Mouse (Mus musculus): ENCODE data around the gene Edem1.
"Not testable (repeated sequence)": the region's sequence is repeated elsewhere in the genome, so short reads cannot be mapped to it uniquely, and the experiment has no call there.

The Edem1 gene

DNA sequence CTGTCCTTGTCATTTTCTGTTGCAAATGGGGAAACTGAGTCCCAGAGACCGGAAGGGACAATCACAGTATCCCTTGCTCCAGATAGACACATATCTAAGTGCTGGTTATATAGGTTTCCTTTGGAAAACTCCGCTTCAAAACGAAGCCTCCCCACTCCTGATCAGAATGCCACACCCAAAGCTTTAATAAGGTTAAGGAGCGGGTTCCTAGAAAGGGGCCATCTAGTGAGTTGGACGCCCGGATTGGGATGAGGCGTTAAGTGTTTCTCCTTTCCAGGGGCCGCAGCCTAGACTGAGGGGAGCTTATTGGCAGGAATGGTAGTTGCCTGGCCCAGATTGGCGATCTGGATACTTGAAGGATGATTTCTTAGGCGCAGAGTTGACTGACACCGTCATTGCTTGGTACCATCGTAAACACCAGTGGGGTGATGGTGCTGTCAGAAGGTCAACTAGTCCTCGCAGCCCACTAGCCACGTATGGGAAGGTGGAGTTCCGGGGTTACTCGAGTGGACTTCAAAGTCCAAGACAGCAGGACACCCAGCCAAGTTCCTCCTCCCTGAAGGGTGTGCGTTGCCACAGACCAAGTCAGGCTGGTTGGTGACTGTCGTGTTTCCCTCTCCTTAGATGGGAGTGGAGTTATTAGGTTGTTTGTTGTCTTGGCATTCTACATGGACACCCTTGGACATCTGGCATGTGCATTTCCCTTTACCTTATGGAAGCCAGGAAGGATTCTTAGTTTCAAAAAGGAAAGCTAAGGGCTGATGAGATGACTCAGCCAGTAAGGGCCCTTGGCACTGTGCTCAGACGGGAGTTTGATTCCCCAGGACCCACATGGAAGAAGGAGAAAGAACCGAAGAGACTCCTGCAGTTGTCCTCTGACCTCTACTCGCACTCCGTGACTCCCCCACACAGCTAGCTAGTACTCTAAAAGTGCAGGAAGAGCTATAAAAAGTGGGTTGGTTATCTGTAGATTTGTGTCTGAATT, 1.2 kb downstream of the Edem1 start:
- no peak for DNase-seq (ENCODE audit: low spot score in 2 of 2)

GRCm38 (mm10) chr6:108832170-108832569, 3.7 kb downstream of the Edem1 start:
- DNase-seq (ENCODE audit: low spot score in 2 of 2): peak in 1 of 2 experiments; percentile 38

DNA sequence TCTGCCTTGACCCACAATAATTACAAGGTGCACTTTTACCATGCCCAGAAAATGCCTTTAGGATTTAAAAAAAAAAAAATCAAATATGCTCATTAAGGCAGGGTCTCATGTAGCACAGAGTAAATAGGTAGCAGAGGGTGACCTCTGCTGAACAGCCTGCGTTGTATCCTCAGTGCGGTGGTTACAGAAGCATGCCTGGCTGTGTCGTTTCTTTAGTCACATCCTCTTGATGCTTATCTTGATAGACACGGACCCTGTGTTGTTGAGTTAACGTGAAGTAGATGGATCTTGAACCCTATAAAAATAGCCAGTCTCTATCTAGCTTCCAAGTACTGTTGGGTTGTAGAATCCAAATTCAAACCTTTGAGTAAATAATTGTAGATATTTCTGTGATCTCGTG, 4.5 kb downstream of the Edem1 start:
- no peak for DNase-seq (ENCODE audit: low spot score in 2 of 2)

DNA sequence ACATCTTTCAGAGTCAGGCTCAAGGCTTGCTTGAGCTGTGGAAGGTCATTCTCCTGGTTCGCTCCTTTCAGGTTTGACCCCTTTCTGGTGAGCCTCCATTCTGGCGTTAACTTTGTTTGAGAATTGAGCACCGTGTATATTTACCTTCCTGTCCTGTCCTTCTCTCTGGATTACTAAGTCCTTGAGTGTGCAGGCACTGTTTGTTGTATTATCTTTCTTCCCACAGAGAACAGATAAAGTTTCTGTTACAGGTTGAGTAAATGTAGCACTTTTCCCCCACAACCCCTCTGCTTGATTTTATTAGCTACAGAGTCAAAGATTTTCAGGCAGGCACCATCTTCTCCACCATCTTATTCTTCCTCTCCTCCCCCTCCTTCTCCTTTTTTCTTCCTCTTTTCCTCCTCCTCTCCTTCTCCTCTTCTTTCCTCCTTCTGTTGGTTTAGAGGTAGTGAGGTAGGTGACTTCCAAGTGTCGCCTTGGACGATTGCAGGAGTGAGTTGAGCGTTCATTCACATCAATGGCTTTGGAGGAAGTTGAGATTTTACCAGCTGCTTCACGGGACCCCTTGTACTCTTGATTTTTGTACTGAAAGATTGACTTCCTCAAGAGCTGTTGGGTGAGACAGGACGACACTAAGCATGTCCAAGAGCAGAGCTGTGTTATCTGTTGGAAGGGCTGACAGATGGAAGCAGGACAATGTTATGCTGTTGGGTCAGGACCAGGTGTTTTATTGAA, 5.7 kb downstream of the Edem1 start:
- DNase-seq (ENCODE audit: low spot score in 2 of 2): no peak

DNA sequence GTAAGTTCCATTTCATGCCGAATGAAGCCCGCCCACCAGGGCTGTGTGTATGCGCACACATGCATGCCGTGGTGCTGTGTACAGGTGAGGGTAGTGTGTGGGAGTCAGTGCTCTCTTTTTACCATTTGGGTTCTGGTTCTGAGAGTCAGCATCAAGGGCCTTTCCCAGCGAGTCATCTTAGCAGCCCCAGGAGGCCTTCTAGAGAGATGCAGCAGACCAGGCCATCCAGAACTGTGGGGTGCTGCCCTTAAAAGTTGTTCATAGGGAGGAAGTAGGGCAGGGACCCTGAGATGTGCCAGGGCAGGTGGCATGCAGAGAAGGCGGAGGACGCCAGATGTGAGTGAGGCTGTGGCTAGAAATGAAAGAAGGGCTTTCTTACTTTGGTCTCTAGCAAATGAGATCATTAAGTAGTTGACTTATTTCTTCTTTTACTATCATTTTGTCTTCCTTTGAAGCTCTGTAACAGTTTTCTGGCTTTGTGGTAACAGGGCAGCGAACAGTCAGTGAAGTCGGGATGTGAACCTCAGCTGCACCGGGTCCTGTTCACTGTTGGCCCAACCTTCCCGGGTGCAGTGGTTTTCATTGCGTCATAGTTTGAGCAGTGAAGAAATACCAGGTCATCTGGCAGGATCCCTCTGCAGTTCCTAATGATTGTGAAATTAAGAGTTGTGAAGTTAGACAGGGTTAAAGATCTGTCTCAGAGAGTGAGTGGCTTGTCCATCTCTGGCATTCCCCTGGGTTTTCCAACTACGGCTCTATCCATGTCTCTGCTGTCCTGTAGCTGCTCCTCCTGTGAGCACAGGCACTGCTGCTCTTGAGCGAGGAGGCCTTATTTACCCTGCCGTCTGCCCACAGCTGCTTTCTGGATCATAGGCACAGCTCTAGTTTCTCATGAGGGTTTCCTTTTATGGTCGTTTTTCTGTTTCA, 7.6 kb downstream of the Edem1 start:
- peak; percentile 60 to 67 for DNase-seq (ENCODE audit: low spot score in 2 of 2)

DNA sequence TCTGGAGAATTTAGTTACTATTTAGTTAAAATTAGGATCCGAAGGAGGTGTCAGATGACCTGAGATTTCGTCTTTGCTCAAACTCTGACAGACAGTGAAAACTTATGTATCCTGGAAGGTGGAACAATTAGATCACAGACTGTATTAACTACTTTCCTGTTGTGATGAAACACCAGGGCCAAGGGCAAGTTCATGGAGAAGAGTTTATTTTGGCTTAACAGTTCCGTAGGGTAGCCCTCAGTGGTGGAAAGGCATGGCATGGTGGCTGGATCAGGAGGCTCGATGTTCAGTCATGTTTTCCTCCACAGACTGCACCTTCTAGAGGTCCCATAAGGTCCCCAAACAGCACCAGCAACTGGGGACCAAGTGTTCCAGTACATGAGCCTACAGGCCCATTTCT, 8.6 kb downstream of the Edem1 start:
- no peak for DNase-seq (ENCODE audit: low spot score in 2 of 2)

DNA sequence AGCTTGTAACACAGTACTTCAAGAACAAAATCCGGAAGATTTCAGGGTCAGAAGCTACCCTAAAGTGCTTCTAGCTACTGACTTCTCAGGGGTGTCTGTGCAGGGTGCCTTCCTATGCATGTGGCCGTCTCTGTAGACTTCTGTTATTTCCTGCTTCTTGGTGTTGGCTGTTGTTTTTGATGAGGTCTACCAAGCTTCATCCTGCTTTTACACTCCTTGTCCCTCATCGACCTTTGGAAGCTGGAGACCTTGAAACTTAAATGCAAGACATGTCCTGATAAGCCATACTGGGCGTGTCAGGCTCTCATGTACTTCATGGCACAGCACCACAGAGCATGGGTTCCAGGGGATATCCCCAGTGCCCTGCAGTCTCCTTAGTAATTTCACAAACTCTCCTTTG, 9.5 kb downstream of the Edem1 start:
- DNase-seq (ENCODE audit: low spot score in 2 of 2): no peak

DNA sequence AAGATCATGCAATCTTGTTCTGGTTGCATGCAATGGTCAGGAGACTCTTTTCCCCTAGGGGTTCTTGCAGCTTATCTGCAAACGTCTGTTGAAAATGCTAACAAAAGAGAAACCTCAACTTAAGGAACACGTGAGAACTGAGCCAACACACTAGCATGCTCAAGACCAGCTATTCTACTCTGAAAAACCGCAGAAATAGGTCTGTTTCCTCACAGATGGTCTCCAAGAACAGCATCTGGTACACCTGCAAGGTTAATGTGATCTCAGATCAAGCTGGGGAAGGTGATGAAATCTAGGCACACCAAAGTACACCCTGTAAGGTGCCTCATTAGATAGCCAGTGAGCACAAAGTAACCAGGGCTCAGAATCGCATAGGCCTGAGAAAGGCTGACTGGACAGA, 11.0 kb downstream of the Edem1 start:
- no peak for DNase-seq (ENCODE audit: low spot score in 2 of 2)

DNA sequence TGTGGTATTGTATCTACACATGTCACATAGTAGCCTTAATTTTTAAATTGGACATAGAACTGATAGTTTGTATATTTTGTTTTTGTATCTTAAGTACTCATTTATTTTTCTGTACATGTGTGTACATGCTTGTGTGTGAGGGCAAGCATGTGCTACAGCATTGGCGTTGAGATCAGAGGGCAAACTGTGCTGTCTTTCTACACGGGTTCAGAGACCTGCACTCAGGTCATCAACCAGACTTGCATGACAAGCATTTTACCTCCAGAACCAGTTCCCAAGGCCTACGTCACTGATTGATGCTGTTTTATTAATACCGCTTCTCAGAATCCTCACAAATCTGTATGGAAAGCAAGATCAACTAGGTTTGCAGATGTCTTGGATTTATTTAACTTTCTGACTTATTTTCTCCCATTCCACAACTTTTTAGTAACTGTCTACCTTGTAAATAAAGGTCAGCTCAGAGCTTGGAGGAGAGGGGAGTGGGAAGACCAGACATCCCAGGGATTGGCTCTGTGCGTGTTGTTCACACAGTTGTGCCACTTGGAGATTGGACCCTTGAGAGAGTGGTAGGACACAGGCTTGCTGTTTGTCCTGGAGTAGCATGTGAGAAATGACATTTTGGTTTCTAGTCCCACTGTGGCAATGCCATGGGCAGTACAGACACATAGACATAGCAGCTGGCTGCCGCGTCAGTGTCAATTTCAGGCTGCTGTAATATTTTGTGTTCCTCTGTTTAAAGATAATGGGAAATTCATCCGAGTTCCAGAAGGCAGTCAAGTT, 12.6 kb downstream of the Edem1 start:
- DNase-seq (ENCODE audit: low spot score in 2 of 2): no peak

GRCm38 (mm10) chr6:108843664-108844063, 15.2 kb downstream of the Edem1 start:
- no peak for DNase-seq (ENCODE audit: low spot score in 2 of 2)

DNA sequence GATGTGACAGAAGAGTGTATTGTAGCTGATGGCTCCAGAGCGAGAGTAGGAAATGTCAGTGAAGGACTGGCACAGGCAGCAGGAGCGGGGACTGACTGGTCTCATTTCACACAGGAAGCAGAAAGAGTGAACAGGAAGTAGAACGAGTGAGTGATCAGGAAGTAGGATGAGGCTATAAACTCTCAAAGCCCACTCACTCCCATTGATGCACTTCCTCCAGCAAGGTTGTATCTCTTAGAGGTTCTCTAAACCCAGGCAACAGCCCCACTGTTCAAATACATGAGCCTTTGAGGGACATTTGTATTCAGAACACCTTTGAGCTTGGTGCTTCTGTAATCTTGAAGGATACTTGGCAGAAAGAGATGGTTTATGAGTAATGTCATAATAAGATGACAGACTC, 15.7 kb downstream of the Edem1 start:
- DNase-seq (ENCODE audit: low spot score in 2 of 2): no peak

- DNase-seq (ENCODE audit: low spot score in 2 of 2): no peak
These were observed 16.3 kb downstream of the Edem1 start for GRCm38 (mm10) chr6:108844771-108845170.

- no peak for DNase-seq (ENCODE audit: low spot score in 2 of 2)
These were observed 23.7 kb downstream of the Edem1 start for GRCm38 (mm10) chr6:108852088-108852670.

GRCm38 (mm10) chr6:108852986-108853385, 24.5 kb downstream of the Edem1 start:
- no peak for DNase-seq (ENCODE audit: low spot score in 2 of 2)

- no peak for DNase-seq (ENCODE audit: low spot score in 2 of 2)
These were observed 30.1 kb downstream of the Edem1 start for GRCm38 (mm10) chr6:108858583-108858982.

- DNase-seq (ENCODE audit: low spot score in 2 of 2): no peak
These were observed 32.8 kb downstream of the Edem1 start for GRCm38 (mm10) chr6:108861226-108861625.

GRCm38 (mm10) chr6:108862548-108862947, 34.1 kb downstream of the Edem1 start:
- DNase-seq (ENCODE audit: low spot score in 2 of 2): no peak

GRCm38 (mm10) chr6:108866317-108866716, 37.9 kb downstream of the Edem1 start:
- DNase-seq (ENCODE audit: low spot score in 2 of 2): no peak

DNA sequence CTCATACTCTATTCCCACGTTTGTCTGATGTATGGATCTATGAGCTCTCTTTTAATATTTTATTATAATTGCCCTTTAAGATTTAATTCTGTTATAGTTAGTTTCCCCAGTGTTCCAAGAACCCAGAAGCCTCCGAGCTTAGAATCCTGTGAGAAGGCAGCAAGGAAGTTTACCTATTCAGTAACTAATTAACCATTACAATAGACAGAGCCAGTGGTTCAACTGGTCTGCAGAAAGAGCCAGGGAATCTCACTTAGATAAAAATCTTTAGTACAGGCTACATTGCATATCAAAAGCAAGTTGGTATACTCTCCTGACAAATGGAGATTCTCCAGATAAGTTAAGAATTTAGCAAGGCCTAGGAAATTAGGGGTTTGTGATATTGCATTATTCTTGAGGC, 40.6 kb downstream of the Edem1 start:
- DNase-seq (ENCODE audit: low spot score in 2 of 2): not testable (repeated sequence)

- no peak for DNase-seq (ENCODE audit: low spot score in 2 of 2)
These were observed 42.0 kb downstream of the Edem1 start for GRCm38 (mm10) chr6:108870421-108870820.

GRCm38 (mm10) chr6:108871251-108871650, 42.8 kb downstream of the Edem1 start:
- DNase-seq (ENCODE audit: low spot score in 2 of 2): no peak
